Mouse (Mus musculus) stomach, postnatal 0 days (tissue): ENCODE measurements around the gene Cdc34.

Experiments
- CTCF ChIP-seq: IDR thresholded peaks from 2 replicates; pipeline ENCODE4 v1.5.1; 2016; ENCODE audit warnings: antibody characterized with exemption, low read depth, mild to moderate bottlenecking, moderate library complexity
- EP300 ChIP-seq: optimal IDR thresholded peaks from 2 replicates; pipeline ENCODE3; 2016; ENCODE audit warnings: antibody characterized with exemption

- TF ChIP-seq EP300 (no peak), CTCF (no peak)
These were observed 11.8 kb downstream of the Cdc34 start for GRCm38 (mm10) chr10:79693580-79694378.
